Mouse (Mus musculus) erythroblast, embryonic 14.5 days (primary cell): Measurements from ENCODE around the gene G6pc2.

ENCODE experiments used
- GATA1 ChIP-seq: IDR thresholded peaks from 2 replicates; pipeline ENCODE4 v1.6.1; 2012; ENCODE audit warnings: low read length, inconsistent platforms, mixed read lengths
- TAL1 ChIP-seq: IDR thresholded peaks from 3 replicates; pipeline ENCODE4 v1.6.1; 2012; ENCODE audit warnings: low read length, inconsistent platforms, mixed read lengths

DNA sequence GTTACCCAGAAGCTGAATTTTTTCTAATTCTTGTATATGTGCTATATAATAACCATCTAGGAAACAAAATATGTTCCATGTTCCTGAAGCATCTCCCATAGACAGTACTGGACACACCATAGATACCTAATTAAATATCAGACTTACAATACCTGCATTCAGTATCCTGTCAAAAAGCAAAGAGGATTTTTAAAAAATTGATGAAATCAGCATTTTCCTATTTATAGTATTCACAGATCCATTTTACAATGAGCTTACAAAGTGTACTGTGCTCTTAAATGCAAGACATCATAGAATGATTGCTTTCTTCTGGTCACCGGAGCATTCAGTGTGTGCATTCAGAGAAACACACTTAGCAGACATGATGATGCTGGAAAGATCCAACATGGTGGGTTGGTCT is 36.2 kb downstream of the G6pc2 start:
- TF ChIP-seq GATA1, result no peak
- no peak for TF ChIP-seq TAL1
